Mouse (Mus musculus): ENCODE measurements around the gene Arid4b.

Arid4b gene

GRCm38 (mm10) chr13:14062209-14063012, 621 bp upstream of the Arid4b start:
- DNase-seq (ENCODE audit: low spot score in 2 of 2): no peak

DNA sequence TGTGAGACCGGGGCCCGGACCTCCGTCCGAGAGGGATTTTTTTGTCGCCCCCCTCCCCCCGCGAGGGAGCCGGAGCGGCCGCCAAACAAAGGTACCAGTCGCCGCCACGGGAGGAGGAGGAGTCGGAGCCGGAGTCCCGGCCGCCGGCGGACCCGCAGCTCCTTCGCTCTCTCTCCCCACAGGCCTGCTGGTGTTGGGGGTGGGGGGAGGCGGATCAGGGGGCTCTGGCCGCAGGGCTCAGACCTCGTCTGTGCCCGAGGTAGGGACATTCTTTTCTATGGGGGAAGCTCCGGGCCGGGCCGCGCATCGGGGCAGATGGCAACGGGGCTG, 875 bp downstream of the Arid4b start:
- no peak for DNase-seq (ENCODE audit: low spot score in 2 of 2)

- peak; percentile 14 for DNase-seq (ENCODE audit: low spot score in 2 of 2)
These were observed 1.5 kb downstream of the Arid4b start for GRCm38 (mm10) chr13:14064341-14065027.

GRCm38 (mm10) chr13:14065028-14065380, 2.0 kb downstream of the Arid4b start:
- no peak for DNase-seq (ENCODE audit: low spot score in 2 of 2)

- DNase-seq (ENCODE audit: low spot score in 2 of 2): no peak
These were observed 2.7 kb downstream of the Arid4b start for GRCm38 (mm10) chr13:14065701-14066100.

DNA sequence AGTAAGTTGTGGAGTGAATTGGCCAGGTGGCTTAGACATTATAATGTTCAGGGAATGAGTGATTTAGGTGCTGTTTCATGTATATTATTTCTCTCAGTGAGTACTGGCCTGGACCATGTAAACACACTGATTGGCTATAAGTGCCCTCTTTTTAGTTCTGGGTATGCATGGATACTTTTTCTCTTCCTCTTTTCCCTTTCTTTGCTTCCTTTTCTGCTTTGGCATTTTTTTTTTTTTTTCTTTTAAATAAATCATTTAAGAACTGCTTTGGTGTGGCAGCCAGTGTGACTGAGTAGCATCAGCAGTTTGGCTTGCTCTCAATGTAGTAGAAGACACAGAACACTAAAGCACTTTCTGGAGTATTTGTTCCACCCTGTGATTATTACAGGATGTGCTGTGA, 5.0 kb downstream of the Arid4b start:
- no peak for DNase-seq (ENCODE audit: low spot score in 2 of 2)

- no peak for DNase-seq (ENCODE audit: low spot score in 2 of 2)
These were observed 6.3 kb downstream of the Arid4b start for GRCm38 (mm10) chr13:14069291-14069690.

GRCm38 (mm10) chr13:14074371-14074770, 11.3 kb downstream of the Arid4b start:
- no peak for DNase-seq (ENCODE audit: low spot score in 2 of 2)

- no peak for DNase-seq (ENCODE audit: low spot score in 2 of 2)
These were observed 12.3 kb downstream of the Arid4b start for GRCm38 (mm10) chr13:14075326-14075725.

- no peak for DNase-seq (ENCODE audit: low spot score in 2 of 2)
These were observed 25.6 kb downstream of the Arid4b start for GRCm38 (mm10) chr13:14088669-14089068.

- DNase-seq (ENCODE audit: low spot score in 2 of 2): no peak
These were observed 40.0 kb downstream of the Arid4b start for GRCm38 (mm10) chr13:14103026-14103425.

GRCm38 (mm10) chr13:14110154-14110873, 47.3 kb downstream of the Arid4b start:
- DNase-seq (ENCODE audit: low spot score in 2 of 2): no peak

GRCm38 (mm10) chr13:14111146-14111545, 48.1 kb downstream of the Arid4b start:
- no peak for DNase-seq (ENCODE audit: low spot score in 2 of 2)

- no peak for DNase-seq (ENCODE audit: low spot score in 2 of 2)
These were observed 50.9 kb downstream of the Arid4b start for GRCm38 (mm10) chr13:14113746-14114528.

DNA sequence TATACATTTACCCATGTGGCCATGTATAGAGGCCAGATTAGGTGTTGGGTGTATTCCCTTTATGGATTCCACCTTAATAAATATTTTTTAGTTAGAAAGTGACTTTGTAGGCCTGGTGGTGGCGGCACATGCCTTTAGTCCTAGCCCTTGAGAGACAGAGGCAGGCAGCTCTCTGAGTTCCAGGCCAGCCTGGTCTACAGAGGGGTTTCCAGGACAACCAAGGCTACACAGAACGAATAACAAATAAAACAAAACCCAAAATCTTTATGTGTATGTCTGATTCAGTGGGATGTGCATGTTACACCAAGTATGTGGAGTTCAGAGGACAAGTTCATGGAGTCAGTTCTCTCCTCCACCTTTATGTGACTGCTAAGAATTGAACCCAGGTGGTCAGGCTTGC, 52.8 kb downstream of the Arid4b start:
- DNase-seq (ENCODE audit: low spot score in 2 of 2): no peak

DNA sequence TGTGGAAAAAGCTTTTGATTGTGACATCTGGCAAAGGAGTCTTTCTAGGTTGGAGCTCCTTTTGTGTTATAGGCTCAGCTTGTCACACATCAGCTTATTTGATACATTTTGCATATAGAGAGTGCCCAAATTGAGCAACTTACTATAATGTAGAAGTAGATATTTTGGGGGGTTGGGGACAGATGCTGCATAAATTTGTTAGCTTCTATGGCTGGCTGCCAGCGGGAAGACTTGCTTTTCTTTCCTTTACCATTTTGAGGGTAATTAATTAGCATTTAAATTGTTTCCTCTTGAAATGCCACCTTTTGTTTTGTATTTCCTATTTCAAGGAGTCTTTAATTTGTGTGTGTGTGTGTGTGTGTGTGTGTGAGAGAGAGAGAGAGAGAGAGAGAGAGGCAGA, 68.6 kb downstream of the Arid4b start:
- DNase-seq (ENCODE audit: low spot score in 2 of 2): no peak

DNA sequence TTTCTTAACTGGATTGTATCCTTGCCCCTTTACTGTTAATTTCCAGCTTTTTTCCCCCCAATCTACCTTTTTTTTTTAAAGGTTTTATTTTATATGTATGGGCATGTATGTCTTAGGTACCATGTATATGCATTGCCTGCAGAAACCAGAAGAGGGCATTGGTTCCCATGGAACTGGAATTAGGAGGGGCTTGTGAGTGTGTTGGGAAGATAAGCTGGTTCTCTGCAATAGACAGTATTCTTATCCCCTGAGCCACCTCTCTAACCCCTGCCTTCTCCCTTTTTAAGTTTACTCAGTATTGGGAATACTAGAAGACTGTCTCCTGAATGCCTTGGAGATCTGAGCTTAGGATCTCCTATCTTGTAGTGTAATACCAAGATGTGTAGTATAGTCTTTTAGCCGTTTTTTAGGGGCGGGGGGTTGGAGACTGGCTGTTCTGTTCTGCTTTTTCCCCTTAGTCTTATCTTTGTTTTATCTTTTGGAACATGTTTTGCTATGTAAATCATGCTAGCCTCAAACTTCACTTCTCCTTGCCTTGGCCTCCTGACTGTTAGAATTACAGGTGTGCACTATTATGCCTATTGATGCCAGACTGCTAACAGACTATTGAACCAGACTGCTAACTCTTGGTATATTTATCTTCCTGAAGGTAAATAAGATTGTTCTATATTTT, 79.4 kb downstream of the Arid4b start:
- DNase-seq (ENCODE audit: low spot score in 2 of 2): no peak

DNA sequence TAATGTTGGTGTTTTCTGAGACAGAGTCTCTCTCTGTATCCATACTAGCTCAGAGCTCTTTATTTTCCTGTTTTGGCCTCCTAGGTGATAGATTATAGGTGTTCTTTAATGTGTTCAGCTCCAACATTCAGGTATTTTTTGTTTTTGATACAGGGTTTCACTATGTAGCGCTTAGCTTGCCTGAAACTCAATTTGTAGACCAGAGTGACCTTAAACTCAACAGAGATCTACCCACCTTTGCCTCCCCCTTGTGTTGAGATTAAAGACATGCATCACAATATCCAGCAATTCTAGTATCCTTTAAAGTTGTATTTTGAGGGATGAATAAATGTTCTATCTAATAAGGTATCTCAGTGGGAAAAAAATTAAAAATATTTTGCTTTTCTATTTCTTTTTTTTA, 115.0 kb downstream of the Arid4b start:
- DNase-seq (ENCODE audit: low spot score in 2 of 2): no peak

GRCm38 (mm10) chr13:14179669-14180068, 116.6 kb downstream of the Arid4b start:
- DNase-seq (ENCODE audit: low spot score in 2 of 2): no peak

DNA sequence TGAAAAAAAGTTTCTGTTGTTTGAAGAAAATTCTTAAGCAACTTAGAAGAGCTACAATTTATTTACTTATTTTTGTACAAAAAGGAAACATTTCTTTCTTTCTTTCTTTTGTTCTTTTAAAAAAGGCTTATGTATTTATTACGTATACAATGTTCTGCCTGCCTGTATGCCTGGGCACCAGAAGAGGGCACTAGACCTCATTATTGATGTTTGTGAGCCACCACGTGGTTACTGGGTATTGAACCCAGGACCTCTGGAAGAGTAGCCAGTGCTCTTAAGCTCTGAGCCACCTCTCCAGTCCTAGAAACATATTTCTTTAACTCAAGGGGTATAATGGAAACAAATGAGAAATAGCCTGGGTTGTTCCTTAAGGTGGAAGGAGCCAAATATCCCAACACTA, 182.9 kb downstream of the Arid4b start:
- DNase-seq (ENCODE audit: low spot score in 2 of 2): no peak
